Mouse (Mus musculus) kidney, postnatal 0 days (tissue): ENCODE measurements around the gene Mrln. TPM values are rescaled to one million over a fixed set of nuclear protein-coding genes. Genes with fewer than 3 reads are reported as not detected.
"Not testable (repeated sequence)": the region's sequence is repeated elsewhere in the genome, so short reads cannot be mapped to it uniquely, and the experiment has no call there.

Source experiments
- ATAC-seq: fragments of 200-750 bp; cut with Nextera tagmentation; replicated peaks from 2 replicates; pipeline ENCODE4 v1.8.0; 2017; ENCODE audit warnings: low read depth, moderate number of reproducible peaks, moderate TSS enrichment, moderate library complexity; ENCODE audit not compliant: low FRiP score
- DNase-seq: peaks from one replicate; pipeline ENCODE4 v3.0.0-alpha.2; 2016; ENCODE audit warnings: low spot score
- H3K27ac ChIP-seq: fragments of 300-500 bp; sonication (generic); 2 replicates; pipeline ENCODE4 v1.5.1; 2014; ENCODE audit warnings: mild to moderate bottlenecking
- H3K27me3 ChIP-seq: fragments of 300-500 bp; sonication (generic); 2 replicates; pipeline ENCODE4 v1.6.1; 2014; ENCODE audit warnings: low read length, mixed read lengths; ENCODE audit not compliant: insufficient read depth
- H3K36me3 ChIP-seq: fragments of 300-500 bp; sonication (generic); 2 replicates; pipeline ENCODE4 v1.6.1; 2014; ENCODE audit warnings: low read length, mixed read lengths; ENCODE audit not compliant: insufficient read depth
- H3K4me1 ChIP-seq: fragments of 300-500 bp; sonication (generic); replicated peaks from 2 replicates; pipeline ENCODE4 v1.6.1; 2014; ENCODE audit warnings: antibody characterized with exemption, low read length, mixed read lengths; ENCODE audit not compliant: insufficient read depth
- H3K4me2 ChIP-seq: fragments of 300-500 bp; sonication (generic); 2 replicates; pipeline ENCODE4 v1.6.1; 2014; ENCODE audit warnings: mild to moderate bottlenecking, low read length, moderate library complexity, mixed read lengths
- H3K4me3 ChIP-seq: fragments of 300-500 bp; sonication (generic); replicated peaks from 2 replicates; pipeline ENCODE4 v1.5.1; 2014; ENCODE audit warnings: low read depth, low read length
- H3K9ac ChIP-seq: fragments of 300-500 bp; sonication (generic); 2 replicates; pipeline ENCODE4 v1.6.1; 2014; ENCODE audit warnings: low read depth, low read length
- H3K9me3 ChIP-seq: fragments of 300-500 bp; sonication (generic); replicated peaks from 2 replicates; pipeline ENCODE4 v1.6.1; 2016; ENCODE audit warnings: low read length, inconsistent platforms, mixed read lengths
- CTCF ChIP-seq: IDR thresholded peaks from 2 replicates; pipeline ENCODE4 v1.5.1; 2016; ENCODE audit warnings: antibody characterized with exemption, low read depth, mild to moderate bottlenecking, moderate library complexity
- WGBS: fragments of 180-500 bp; shearing (Covaris S2); extraction: QIAGEN DNeasy Blood & Tissue Kit; methylation state at CpG from one replicate; pipeline ENCODE4 v1.1.7; 2014; 5-methylcytosine and 5-hydroxymethylcytosine counted together
- polyA plus RNA-seq: library from polyadenylated mRNA; unstranded; fragments of >200 nt; fragmentation: Nextera tagmentation; extraction: Ambion mirVana; gene quantifications from 2 replicates; pipeline ENCODE4 v1.2.1, GENCODE M21; 2015

Gene Mrln
- polyA plus RNA-seq, 1 experiment from 2014 or later, result 9.8 TPM

GRCm38 (mm10) chr10:70198951-70199463, 5.5 kb upstream of the Mrln start:
- DNase-seq (no peak), ATAC-seq (no peak)
- Histone ChIP-seq H3K4me3 (no peak overlapping the region), H3K36me3 (no peaks in the 10 kb centered on the region), H3K9ac (no peak overlapping the region), H3K27ac (no peak overlapping the region), H3K4me2 (no peak overlapping the region), H3K4me1 (peaks cover under 1% of the 10 kb centered on the region; the same call in 1 of the 2 replicates), H3K27me3 (no peaks in the 10 kb centered on the region), H3K9me3 (no peaks in the 10 kb centered on the region)
- TF ChIP-seq CTCF, result no peak
- 95% methylated on average over 7 of the region's 7 CpGs for WGBS

- no peak overlapping the region for H3K4me2 ChIP-seq
- no peak overlapping the region for H3K4me3 ChIP-seq
- no peak overlapping the region for H3K27ac ChIP-seq
- H3K4me1 ChIP-seq, result peaks cover 4% of the 10 kb centered on the region; the same call in 1 of the 2 replicates
- DNase-seq (no peak), ATAC-seq (no peak)
- H3K27me3 ChIP-seq, result no peaks in the 10 kb centered on the region
- H3K9ac ChIP-seq, result no peak overlapping the region
- no peak for TF ChIP-seq CTCF
- H3K9me3 ChIP-seq, result no peaks in the 10 kb centered on the region
- H3K36me3 ChIP-seq, result no peaks in the 10 kb centered on the region
- 91% methylated on average over 6 of the region's 6 CpGs for WGBS
Measured at GRCm38 (mm10) chr10:70199466-70200210, 4.8 kb upstream of the Mrln start.

- H3K4me3 ChIP-seq, result no peak overlapping the region
- peaks cover 4% of the 10 kb centered on the region; the same call in 1 of the 2 replicates for H3K4me1 ChIP-seq
- ATAC-seq, result no peak
- TF ChIP-seq CTCF, result no peak
- H3K27me3 ChIP-seq, result no peaks in the 10 kb centered on the region
- H3K9me3 ChIP-seq, result no peaks in the 10 kb centered on the region
- DNase-seq, result no peak
- H3K36me3 ChIP-seq, result no peaks in the 10 kb centered on the region
- H3K9ac ChIP-seq, result no peak overlapping the region
- no peak overlapping the region for H3K27ac ChIP-seq
- 59% methylated on average over 12 of the region's 12 CpGs for WGBS
- no peak overlapping the region for H3K4me2 ChIP-seq
Measured at GRCm38 (mm10) chr10:70200889-70201500, 3.5 kb upstream of the Mrln start.

- no peaks in the 10 kb centered on the region for H3K36me3 ChIP-seq
- H3K27me3 ChIP-seq, result no peaks in the 10 kb centered on the region
- H3K4me1 ChIP-seq, result no peaks in the 10 kb centered on the region
- H3K4me3 ChIP-seq, result no peak overlapping the region
- TF ChIP-seq CTCF, result no peak
- H3K4me2 ChIP-seq, result no peak overlapping the region
- H3K9ac ChIP-seq, result no peak overlapping the region
- ATAC-seq, result no peak
- WGBS, result 85% methylated on average over 9 of the region's 9 CpGs
- no peak for DNase-seq
- no peak overlapping the region for H3K27ac ChIP-seq
- no peaks in the 10 kb centered on the region for H3K9me3 ChIP-seq
Measured at GRCm38 (mm10) chr10:70211281-70211680, 6.8 kb downstream of the Mrln start.

- H3K9me3 ChIP-seq, result no peaks in the 10 kb centered on the region
- H3K4me1 ChIP-seq, result no peaks in the 10 kb centered on the region
- no peak overlapping the region for H3K27ac ChIP-seq
- no peak for TF ChIP-seq CTCF
- no peaks in the 10 kb centered on the region for H3K27me3 ChIP-seq
- ATAC-seq (no peak), DNase-seq (no peak)
- no peak overlapping the region for H3K4me2 ChIP-seq
- H3K36me3 ChIP-seq, result no peaks in the 10 kb centered on the region
- WGBS, result 50% methylated on average over 5 of the region's 5 CpGs
- no peak overlapping the region for H3K9ac ChIP-seq
- H3K4me3 ChIP-seq, result no peak overlapping the region
Measured at GRCm38 (mm10) chr10:70220971-70221370, 16.5 kb downstream of the Mrln start.

- 94% methylated on average over 8 of the region's 8 CpGs for WGBS
- not testable (repeated sequence) for H3K9me3 ChIP-seq, H3K9ac ChIP-seq, H3K4me2 ChIP-seq, H3K27ac ChIP-seq, H3K4me1 ChIP-seq, H3K36me3 ChIP-seq, DNase-seq, ATAC-seq, H3K4me3 ChIP-seq, H3K27me3 ChIP-seq
Measured at GRCm38 (mm10) chr10:70222231-70222630, 17.8 kb downstream of the Mrln start.
